Mouse (Mus musculus) embryonic facial prominence, embryonic 11.5 days (tissue): Measurements from ENCODE around the gene Cfap54. TPM values are rescaled to one million over a fixed set of nuclear protein-coding genes. Genes with fewer than 3 reads are reported as not detected.

Source experiments
- ATAC-seq: fragments of 200-750 bp; cut with Nextera tagmentation; replicated peaks from 2 replicates; pipeline ENCODE4 v1.8.0; 2017; ENCODE audit warnings: low read depth; ENCODE audit not compliant: insufficient number of reproducible peaks, low FRiP score, low TSS enrichment
- DNase-seq: peaks from one replicate; pipeline ENCODE4 v3.0.0-alpha.2; 2015; ENCODE audit warnings: low spot score
- H3K27ac ChIP-seq: fragments of 300-500 bp; sonication (generic); replicated peaks from 2 replicates; pipeline ENCODE4 v1.5.1; 2014; ENCODE audit warnings: mild to moderate bottlenecking, low read depth, low read length, control low read depth
- H3K27me3 ChIP-seq: fragments of 300-500 bp; sonication (generic); 2 replicates; pipeline ENCODE4 v1.6.1; 2014; ENCODE audit warnings: mild to moderate bottlenecking, low read length, moderate library complexity, mixed read lengths; ENCODE audit not compliant: control insufficient read depth, insufficient read depth
- H3K36me3 ChIP-seq: fragments of 300-500 bp; sonication (generic); replicated peaks from 2 replicates; pipeline ENCODE4 v1.6.1; 2014; ENCODE audit warnings: low read depth, mild to moderate bottlenecking, low read length, moderate library complexity, mixed read lengths; ENCODE audit not compliant: control insufficient read depth, insufficient read depth
- H3K4me1 ChIP-seq: fragments of 300-500 bp; sonication (generic); 2 replicates; pipeline ENCODE4 v1.6.1; 2014; ENCODE audit warnings: low read length, mixed read lengths; ENCODE audit not compliant: control insufficient read depth, insufficient read depth
- H3K4me2 ChIP-seq: fragments of 300-500 bp; sonication (generic); 2 replicates; pipeline ENCODE4 v1.6.1; 2014; ENCODE audit warnings: low read depth, mild to moderate bottlenecking, control low read depth, low read length, moderate library complexity
- H3K4me3 ChIP-seq: fragments of 300-500 bp; sonication (generic); 2 replicates; pipeline ENCODE4 v1.5.1; 2014; ENCODE audit warnings: low read depth, low read length, control low read depth
- H3K9ac ChIP-seq: fragments of 300-500 bp; sonication (generic); replicated peaks from 2 replicates; pipeline ENCODE4 v1.6.1; 2014; ENCODE audit warnings: mild to moderate bottlenecking, control low read depth, low read length
- H3K9me3 ChIP-seq: fragments of 300-500 bp; sonication (generic); replicated peaks from 2 replicates; pipeline ENCODE4 v1.6.1; 2016; ENCODE audit warnings: mild to moderate bottlenecking, low read length, inconsistent platforms, mixed read lengths; ENCODE audit not compliant: control insufficient read depth
- WGBS: fragments of 180-500 bp; shearing (Covaris S2); extraction: QIAGEN DNeasy Blood & Tissue Kit; methylation state at CpG from one replicate; pipeline ENCODE4 v1.1.7; 2014; 5-methylcytosine and 5-hydroxymethylcytosine counted together
- polyA plus RNA-seq: library from polyadenylated mRNA; unstranded; fragments of >200 nt; fragmentation: Nextera tagmentation; extraction: Ambion mirVana; gene quantifications from 2 replicates; pipeline ENCODE4 v1.2.1, GENCODE M21; 2014

The Cfap54 gene
- polyA plus RNA-seq, 1 experiment from 2014 or later: not detected

DNA sequence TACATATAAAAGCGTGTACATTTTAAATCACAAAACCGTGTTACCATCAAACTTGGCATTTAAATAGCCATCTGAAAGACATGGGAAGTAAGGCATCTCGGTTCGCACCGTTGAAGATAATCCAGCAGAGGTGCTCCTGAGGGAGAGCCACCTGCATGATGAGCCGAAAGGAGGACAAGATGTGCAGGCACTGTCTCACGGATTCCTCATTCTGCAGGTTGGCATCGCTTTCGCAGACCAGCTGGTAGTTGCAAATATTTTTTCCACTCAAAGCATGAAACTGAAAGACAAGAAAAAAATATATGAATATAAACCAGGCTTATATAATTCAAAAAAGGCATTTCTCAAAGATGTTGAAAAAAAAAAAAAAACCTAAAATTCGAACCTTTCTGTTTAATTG, 16.4 kb downstream of the Cfap54 start:
- ATAC-seq (no peak), DNase-seq (no peak)
- no peak overlapping the region for H3K9ac ChIP-seq
- H3K4me1 ChIP-seq: no peaks in the 10 kb centered on the region
- no peaks in the 10 kb centered on the region for H3K27me3 ChIP-seq
- no peaks in the 10 kb centered on the region for H3K9me3 ChIP-seq
- no peaks in the 10 kb centered on the region for H3K36me3 ChIP-seq
- H3K4me3 ChIP-seq: no peak overlapping the region
- WGBS: 85% methylated on average over 10 of the region's 10 CpGs
- no peak overlapping the region for H3K27ac ChIP-seq
- H3K4me2 ChIP-seq: no peak overlapping the region

GRCm38 (mm10) chr10:93063576-93063975, 17.8 kb downstream of the Cfap54 start:
- Histone ChIP-seq H3K36me3 (no peaks in the 10 kb centered on the region), H3K9me3 (no peaks in the 10 kb centered on the region), H3K27ac (no peak overlapping the region), H3K9ac (no peak overlapping the region), H3K4me2 (no peak overlapping the region), H3K4me1 (no peaks in the 10 kb centered on the region), H3K4me3 (no peak overlapping the region), H3K27me3 (no peaks in the 10 kb centered on the region)
- no peak for DNase-seq
- WGBS: 63% methylated on average over 3 of the region's 3 CpGs
- no peak for ATAC-seq

DNA sequence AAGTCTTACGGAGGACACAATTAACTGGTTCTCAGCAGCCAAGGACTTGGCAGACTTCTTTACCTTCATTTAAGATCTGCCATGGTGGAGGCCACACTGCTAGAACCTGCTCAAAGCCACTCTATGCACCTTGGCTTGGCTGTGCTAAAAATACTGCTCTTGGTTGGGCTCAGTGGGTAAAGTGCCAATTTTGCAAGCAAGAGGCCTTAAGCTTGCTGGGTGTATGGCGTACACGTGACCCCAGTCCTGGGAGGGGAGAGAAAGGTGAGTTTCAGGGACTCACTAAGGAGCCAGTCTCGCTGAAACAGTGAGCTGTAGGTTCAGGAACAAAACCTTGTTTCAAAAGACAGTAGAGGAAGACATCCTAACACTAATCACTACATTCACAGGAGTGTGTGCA, 19.0 kb downstream of the Cfap54 start:
- no peak overlapping the region for H3K4me2 ChIP-seq
- H3K27ac ChIP-seq: no peak overlapping the region
- H3K9ac ChIP-seq: no peak overlapping the region
- no peaks in the 10 kb centered on the region for H3K27me3 ChIP-seq
- no peak overlapping the region for H3K4me3 ChIP-seq
- no peak for ATAC-seq
- H3K4me1 ChIP-seq: no peaks in the 10 kb centered on the region
- DNase-seq: no peak
- no peaks in the 10 kb centered on the region for H3K9me3 ChIP-seq
- WGBS: 82% methylated on average over 4 of the region's 4 CpGs
- no peaks in the 10 kb centered on the region for H3K36me3 ChIP-seq

- no peaks in the 10 kb centered on the region for H3K36me3 ChIP-seq
- no peak overlapping the region for H3K4me3 ChIP-seq
- H3K9ac ChIP-seq: no peak overlapping the region
- WGBS: 81% methylated on average over 6 of the region's 6 CpGs
- no peaks in the 10 kb centered on the region for H3K27me3 ChIP-seq
- H3K27ac ChIP-seq: no peak overlapping the region
- DNase-seq: no peak
- ATAC-seq: no peak
- H3K4me2 ChIP-seq: no peak overlapping the region
- H3K4me1 ChIP-seq: no peaks in the 10 kb centered on the region
- no peaks in the 10 kb centered on the region for H3K9me3 ChIP-seq
These were observed 27.6 kb downstream of the Cfap54 start for GRCm38 (mm10) chr10:93053867-93054266.

GRCm38 (mm10) chr10:93053315-93053714, 28.1 kb downstream of the Cfap54 start:
- H3K27me3 ChIP-seq: no peaks in the 10 kb centered on the region
- no peak overlapping the region for H3K4me3 ChIP-seq
- no peaks in the 10 kb centered on the region for H3K4me1 ChIP-seq
- no peak for DNase-seq
- 84% methylated on average over 4 of the region's 4 CpGs for WGBS
- H3K9ac ChIP-seq: no peak overlapping the region
- no peaks in the 10 kb centered on the region for H3K9me3 ChIP-seq
- ATAC-seq: no peak
- H3K4me2 ChIP-seq: no peak overlapping the region
- H3K36me3 ChIP-seq: no peaks in the 10 kb centered on the region
- H3K27ac ChIP-seq: no peak overlapping the region

GRCm38 (mm10) chr10:93051016-93051726, 30.2 kb downstream of the Cfap54 start:
- DNase-seq (peak; percentile 90), ATAC-seq (no peak)
- H3K4me1 ChIP-seq: no peaks in the 10 kb centered on the region
- WGBS: 37% methylated on average over 13 of the region's 13 CpGs
- 0 out of 2 replicates have a peak overlapping the region, but pooled peaks have one; percentile 28 for H3K9ac ChIP-seq
- no peaks in the 10 kb centered on the region for H3K9me3 ChIP-seq
- H3K27me3 ChIP-seq: no peaks in the 10 kb centered on the region
- no peaks in the 10 kb centered on the region for H3K36me3 ChIP-seq
- no peak overlapping the region for H3K4me3 ChIP-seq
- H3K27ac ChIP-seq: no peak overlapping the region
- peak overlapping the region; percentile 23; the same call in 1 of the 2 replicates for H3K4me2 ChIP-seq

GRCm38 (mm10) chr10:93050571-93050970, 30.8 kb downstream of the Cfap54 start:
- H3K4me1 ChIP-seq: no peaks in the 10 kb centered on the region
- no peak overlapping the region for H3K4me3 ChIP-seq
- H3K27me3 ChIP-seq: no peaks in the 10 kb centered on the region
- no peaks in the 10 kb centered on the region for H3K36me3 ChIP-seq
- no peaks in the 10 kb centered on the region for H3K9me3 ChIP-seq
- H3K9ac ChIP-seq: no peak overlapping the region
- 51% methylated on average over 3 of the region's 3 CpGs for WGBS
- no peak for ATAC-seq
- no peak overlapping the region for H3K27ac ChIP-seq
- H3K4me2 ChIP-seq: no peak overlapping the region
- DNase-seq: peak; percentile 9

DNA sequence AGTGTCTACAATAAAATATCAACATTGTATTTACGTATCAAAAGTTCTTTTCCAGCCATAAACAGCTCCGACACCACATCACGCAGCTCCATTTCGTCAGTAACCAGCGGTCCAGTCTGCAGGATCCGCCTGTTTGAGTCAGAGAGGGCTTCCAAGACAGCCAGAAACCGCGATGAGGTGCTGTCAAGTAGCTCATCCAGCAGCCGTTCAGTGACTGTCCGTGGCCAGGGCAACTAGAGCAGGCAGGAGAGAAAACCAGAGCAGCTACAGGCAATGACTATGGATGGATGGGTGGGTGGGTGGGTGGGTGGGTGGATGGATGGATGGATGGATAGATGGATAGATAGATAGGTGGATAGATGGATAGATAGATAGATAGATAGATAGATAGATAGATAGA, 38.2 kb downstream of the Cfap54 start:
- ATAC-seq (no peak), DNase-seq (no peak)
- WGBS: 89% methylated on average over 10 of the region's 10 CpGs
- Histone ChIP-seq H3K27me3 (no peaks in the 10 kb centered on the region), H3K9ac (no peak overlapping the region), H3K4me2 (no peak overlapping the region), H3K4me1 (no peaks in the 10 kb centered on the region), H3K9me3 (no peaks in the 10 kb centered on the region), H3K36me3 (no peaks in the 10 kb centered on the region), H3K4me3 (no peak overlapping the region), H3K27ac (no peak overlapping the region)
